Mouse (Mus musculus) liver, adult 2 months (tissue): ENCODE results near the gene Comt.

Experiments
- CTCF ChIP-seq: fragments of 200-500 bp; IDR thresholded peaks from 2 replicates; pipeline ENCODE4 v1.5.1; 2011; ENCODE audit warnings: low read depth, low read length, control low read depth
- POLR2A ChIP-seq: fragments of 200-500 bp; IDR thresholded peaks from 2 replicates; pipeline ENCODE4 v1.6.1; 2011; ENCODE audit warnings: low read length, control low read depth; ENCODE audit not compliant: insufficient read depth; ENCODE audit errors: extremely low read depth

DNA sequence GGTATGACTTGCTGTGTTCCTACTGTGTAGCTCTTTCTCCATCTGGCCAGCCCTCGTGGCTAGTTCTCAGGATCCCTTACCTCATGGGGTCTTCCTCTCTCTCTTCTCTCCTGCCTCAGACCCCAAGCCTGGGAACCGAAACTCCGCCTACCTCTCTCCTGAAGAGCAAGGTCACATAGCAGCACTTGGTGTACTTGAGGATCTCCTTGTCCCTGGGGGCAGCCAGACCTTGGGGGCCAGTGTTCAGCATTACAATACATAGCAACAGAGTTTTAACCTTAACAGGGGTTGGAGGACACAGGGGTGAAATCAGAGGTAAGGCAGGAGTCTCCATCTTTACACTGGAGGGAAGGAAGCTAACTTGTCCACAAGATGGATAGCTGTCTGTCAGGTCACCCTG lies 39.7 kb downstream of the Comt start:
- TF ChIP-seq POLR2A: no peak
- TF ChIP-seq CTCF: no peak
